Mouse (Mus musculus) cortical plate, adult 2 months (tissue): ENCODE measurements around the gene Jak2. TPM values are rescaled to one million over a fixed set of nuclear protein-coding genes. Genes with fewer than 3 reads are reported as not detected.

ENCODE experiments used
- H3K27ac ChIP-seq: fragments of 200-500 bp; 2 replicates; pipeline ENCODE4 v1.5.1; 2012; ENCODE audit warnings: low read length, control low read depth, inconsistent platforms; ENCODE audit not compliant: insufficient read depth
- H3K4me1 ChIP-seq: fragments of 200-500 bp; 2 replicates; pipeline ENCODE4 v1.6.1; 2011; ENCODE audit warnings: low read length; ENCODE audit not compliant: control insufficient read depth, insufficient read depth
- H3K4me3 ChIP-seq: fragments of 200-500 bp; 2 replicates; pipeline ENCODE4 v1.5.1; 2011; ENCODE audit warnings: mild to moderate bottlenecking, low read length, control low read depth; ENCODE audit not compliant: insufficient read depth
- CTCF ChIP-seq: fragments of 200-500 bp; IDR thresholded peaks from 2 replicates; pipeline ENCODE4 v1.5.1; 2011; ENCODE audit warnings: mild to moderate bottlenecking, control low read depth, low read length; ENCODE audit not compliant: insufficient read depth; ENCODE audit errors: extremely low read depth
- POLR2A ChIP-seq: fragments of 200-500 bp; IDR thresholded peaks from 2 replicates; pipeline ENCODE4 v1.6.1; 2011; ENCODE audit warnings: mild to moderate bottlenecking, low read length, control low read depth; ENCODE audit not compliant: insufficient read depth; ENCODE audit errors: extremely low read depth
- polyA plus RNA-seq: library from polyadenylated mRNA; depleted of rRNA; stranded (reverse); fragments of >200 nt; gene quantifications from 2 replicates; pipeline ENCODE4 v1.2.3, GENCODE M21; 2012

Jak2 gene
- polyA plus RNA-seq, 1 experiment = 18.4 TPM

DNA sequence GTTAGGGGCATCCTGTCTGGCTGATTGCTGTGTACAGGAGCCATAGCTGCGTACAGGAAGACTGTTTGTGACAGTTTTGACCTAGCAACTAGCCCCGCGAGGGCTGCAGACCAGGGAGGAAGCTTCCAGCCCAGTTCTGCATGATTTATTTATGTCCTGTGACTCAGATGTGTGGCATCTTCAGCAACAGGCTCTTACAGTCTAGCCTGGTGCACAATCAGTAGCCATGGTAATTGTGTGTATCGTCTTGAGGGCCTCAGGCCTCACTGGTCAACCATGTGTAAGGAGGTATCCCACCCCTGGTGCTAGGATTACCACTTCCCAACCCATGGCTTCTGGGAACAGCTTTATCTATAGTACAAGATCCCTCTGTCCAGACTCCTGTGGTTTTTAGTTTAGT lies 40.9 kb downstream of the Jak2 start:
- Histone ChIP-seq H3K4me1 (no peaks in the 10 kb centered on the region), H3K4me3 (no peak overlapping the region), H3K27ac (no peak overlapping the region)
- TF ChIP-seq CTCF (no peak), POLR2A (no peak)

DNA sequence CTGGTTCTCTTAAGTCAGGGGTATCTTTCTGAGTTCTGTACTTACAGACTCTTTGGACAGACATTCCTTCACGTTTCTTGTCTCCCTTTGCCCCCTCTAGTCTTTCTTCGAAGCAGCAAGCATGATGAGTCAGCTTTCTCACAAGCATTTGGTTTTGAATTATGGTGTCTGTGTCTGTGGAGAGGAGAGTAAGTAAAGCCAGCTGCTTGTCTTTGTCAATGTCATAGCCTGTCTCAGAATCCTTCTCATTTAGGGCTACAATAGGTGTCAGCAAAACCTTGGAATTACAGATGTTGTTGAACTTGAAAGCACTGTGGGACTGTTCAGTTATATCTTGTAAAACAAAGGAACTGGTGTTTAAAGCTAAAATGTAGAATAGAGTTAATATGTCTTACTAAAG lies 43.1 kb downstream of the Jak2 start:
- H3K4me3 ChIP-seq = no peak overlapping the region
- H3K27ac ChIP-seq = no peak overlapping the region
- TF ChIP-seq CTCF (no peak), POLR2A (no peak)
- H3K4me1 ChIP-seq = no peaks in the 10 kb centered on the region

DNA sequence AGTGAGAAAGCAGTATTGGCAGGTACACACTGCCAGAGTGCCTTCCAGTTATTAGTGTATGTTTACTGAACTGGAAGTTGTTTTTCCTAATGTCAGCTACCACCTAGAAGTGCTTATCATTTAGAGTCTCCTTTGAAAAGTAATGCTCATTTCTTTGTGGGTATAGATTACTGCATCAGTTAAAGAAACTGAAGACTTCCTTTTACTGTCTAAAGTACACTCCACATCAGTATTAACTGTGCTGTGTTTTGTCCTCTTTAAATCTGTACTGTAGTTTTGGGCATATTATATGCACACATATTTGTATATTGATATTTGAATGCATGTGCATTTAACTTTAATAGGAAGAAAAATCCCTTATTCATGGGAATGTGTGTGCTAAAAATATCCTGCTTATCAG lies 44.5 kb downstream of the Jak2 start:
- Histone ChIP-seq H3K27ac (no peak overlapping the region), H3K4me3 (no peak overlapping the region), H3K4me1 (no peaks in the 10 kb centered on the region)
- TF ChIP-seq CTCF = no peak
- no peak for TF ChIP-seq POLR2A

DNA sequence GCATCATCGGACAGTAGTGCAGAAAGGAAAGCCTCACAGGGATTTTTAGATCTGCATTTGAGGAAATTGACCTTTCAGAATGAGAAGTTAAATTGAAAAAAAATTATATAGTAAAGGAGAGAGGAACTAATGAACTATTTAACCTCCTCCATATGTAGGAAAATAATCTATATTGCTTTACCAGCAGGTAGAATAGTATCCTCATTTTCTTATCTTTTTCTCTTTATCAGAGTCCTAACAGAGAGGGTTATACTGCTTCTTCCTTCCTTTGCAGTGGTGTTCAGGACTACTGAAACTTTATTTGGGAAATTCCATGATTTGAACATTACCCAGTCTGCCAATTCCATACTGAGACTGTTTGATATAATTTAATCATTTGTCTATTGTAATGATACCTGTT lies 45.7 kb downstream of the Jak2 start:
- TF ChIP-seq CTCF (no peak), POLR2A (no peak)
- no peak overlapping the region for H3K4me3 ChIP-seq
- no peaks in the 10 kb centered on the region for H3K4me1 ChIP-seq
- H3K27ac ChIP-seq = no peak overlapping the region

DNA sequence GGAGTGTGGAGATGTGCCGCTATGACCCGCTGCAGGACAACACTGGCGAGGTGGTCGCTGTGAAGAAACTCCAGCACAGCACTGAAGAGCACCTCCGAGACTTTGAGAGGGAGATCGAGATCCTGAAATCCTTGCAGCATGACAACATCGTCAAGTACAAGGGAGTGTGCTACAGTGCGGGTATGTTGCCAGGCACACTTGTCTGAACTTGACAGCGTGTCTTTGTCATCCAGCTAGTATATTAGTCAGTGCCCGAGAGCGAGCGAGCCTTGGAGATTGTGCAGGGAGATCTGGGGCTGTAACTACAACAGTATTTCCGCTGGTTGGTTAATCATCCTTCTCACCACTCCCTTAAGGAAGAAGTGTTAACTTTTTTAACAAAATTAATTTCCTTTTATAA lies 49.3 kb downstream of the Jak2 start:
- H3K4me3 ChIP-seq = no peak overlapping the region
- no peak for TF ChIP-seq CTCF
- TF ChIP-seq POLR2A = no peak
- no peak overlapping the region for H3K27ac ChIP-seq
- H3K4me1 ChIP-seq = no peaks in the 10 kb centered on the region; the same call in 1 of the 2 replicates

DNA sequence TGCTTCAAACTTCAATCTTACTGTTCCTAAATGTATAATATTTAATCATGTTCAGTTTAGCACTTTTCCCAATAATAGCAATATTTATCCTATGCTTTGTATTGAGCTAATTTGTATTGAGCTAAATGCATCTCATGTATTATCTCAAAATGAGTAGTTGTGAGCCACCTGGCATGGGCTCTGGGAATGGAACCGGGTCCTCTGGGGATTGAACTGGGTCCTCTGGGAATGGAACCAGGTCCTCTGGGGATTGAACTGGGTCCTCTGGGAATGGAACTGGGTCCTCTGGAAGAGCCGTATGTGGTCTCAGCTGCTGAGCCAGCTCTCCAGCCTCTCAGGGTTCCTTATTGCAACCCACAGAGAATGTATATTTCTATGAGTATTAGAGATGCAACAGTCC lies 50.5 kb downstream of the Jak2 start:
- TF ChIP-seq CTCF (no peak), POLR2A (no peak)
- no peaks in the 10 kb centered on the region; the same call in 1 of the 2 replicates for H3K4me1 ChIP-seq
- no peak overlapping the region for H3K4me3 ChIP-seq
- no peak overlapping the region for H3K27ac ChIP-seq

DNA sequence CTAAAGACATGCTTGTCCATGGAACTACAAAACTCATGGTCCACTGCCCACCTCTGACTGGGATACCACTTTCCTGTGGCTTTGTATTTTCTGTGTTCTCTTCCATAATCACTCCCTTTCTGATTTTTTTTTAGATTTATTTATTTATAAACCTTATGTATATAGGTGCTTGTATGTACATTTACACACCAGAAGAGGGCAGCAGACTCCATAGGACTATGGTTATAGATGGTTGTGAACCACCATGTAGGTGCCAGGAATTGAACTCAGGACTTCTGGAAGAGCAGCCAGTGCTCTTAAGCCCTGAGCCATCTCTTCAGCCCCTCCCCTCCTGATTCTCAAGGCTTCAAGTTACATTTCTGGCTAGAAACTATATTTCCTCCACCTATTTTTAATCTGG lies 57.2 kb downstream of the Jak2 start:
- Histone ChIP-seq H3K4me1 (no peaks in the 10 kb centered on the region; the same call in 1 of the 2 replicates), H3K27ac (no peak overlapping the region), H3K4me3 (no peak overlapping the region)
- no peak for TF ChIP-seq CTCF
- TF ChIP-seq POLR2A = no peak

DNA sequence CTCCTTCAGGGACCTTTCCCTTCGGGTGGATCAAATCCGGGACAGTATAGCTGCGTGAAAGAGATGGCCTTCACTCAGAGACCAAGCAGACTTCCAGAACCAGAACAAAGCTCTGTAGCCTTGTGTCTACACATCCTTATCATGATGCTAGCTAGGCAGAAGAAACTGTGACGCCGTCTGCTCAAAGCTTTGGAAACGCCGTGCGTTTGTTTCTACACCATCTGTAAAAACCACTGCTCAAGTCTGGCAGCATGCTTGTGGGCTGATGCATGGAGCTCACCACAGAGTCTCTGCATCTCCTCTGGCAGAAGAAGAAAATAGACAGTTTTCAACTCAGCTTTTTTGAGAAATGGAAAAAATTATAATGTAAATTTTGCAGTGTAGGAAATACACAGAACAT lies 60.2 kb downstream of the Jak2 start:
- Histone ChIP-seq H3K27ac (no peak overlapping the region), H3K4me1 (no peaks in the 10 kb centered on the region), H3K4me3 (no peak overlapping the region)
- TF ChIP-seq CTCF (no peak), POLR2A (no peak)

DNA sequence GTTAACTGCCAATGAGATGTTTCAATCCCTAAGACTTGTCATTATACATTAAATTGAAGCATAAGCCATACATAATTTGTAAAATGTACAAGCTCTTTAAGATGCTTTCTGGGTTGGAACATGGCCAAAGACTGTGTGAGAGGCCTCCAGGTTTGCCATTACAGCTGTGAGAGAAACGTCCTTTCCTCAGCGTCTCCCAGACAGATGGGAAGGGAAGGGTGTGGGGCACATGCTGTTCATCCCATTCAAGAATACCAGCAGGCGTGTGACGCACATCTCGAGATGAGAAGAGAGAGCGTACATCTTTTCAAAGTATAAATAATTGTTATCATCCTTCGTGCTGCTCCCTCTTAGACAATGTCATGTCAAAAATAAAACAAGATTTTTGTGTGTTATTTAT lies 61.0 kb downstream of the Jak2 start:
- Histone ChIP-seq H3K4me1 (no peaks in the 10 kb centered on the region), H3K27ac (no peak overlapping the region), H3K4me3 (no peak overlapping the region)
- TF ChIP-seq POLR2A = no peak
- TF ChIP-seq CTCF = no peak

DNA sequence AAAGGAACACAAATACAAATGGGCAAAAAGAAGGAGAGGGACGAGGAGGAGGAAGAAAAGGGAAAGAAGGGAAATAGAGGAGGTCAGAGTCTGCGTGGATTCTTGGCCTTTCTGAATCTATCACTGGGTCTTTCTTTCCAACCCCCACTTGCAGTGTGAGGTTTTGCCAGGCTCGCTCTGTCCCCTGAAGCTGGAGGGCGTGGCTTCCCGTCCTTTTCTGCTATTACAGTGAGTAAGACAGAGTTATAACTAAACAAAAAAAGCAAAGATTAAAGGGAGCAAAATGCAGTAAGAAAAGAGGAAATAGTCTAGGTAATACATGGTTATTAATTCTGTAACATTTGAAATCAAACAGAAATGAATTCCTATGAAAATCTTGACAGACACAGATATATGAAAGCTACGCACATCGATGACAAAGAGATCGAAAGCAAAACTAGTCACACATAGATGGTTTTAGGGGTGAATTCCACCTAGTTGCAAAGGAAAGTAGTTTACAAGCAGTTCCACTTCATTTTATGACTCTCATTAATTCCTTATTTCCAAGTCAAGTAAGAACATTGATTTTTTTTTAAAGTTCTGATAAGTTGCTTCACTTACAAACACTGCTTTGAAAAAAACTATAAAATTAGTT lies 71.9 kb downstream of the Jak2 start:
- TF ChIP-seq CTCF (no peak), POLR2A (no peak)
- no peak overlapping the region for H3K4me3 ChIP-seq
- H3K4me1 ChIP-seq = no peaks in the 10 kb centered on the region
- H3K27ac ChIP-seq = no peak overlapping the region
